Mouse (Mus musculus): ENCODE data around the gene Zfp69. TPM values are rescaled to one million over a fixed set of nuclear protein-coding genes. Genes with fewer than 3 reads are reported as not detected.

Zfp69 gene
- polyA plus RNA-seq, 1 experiment from 2014 or later, result 12.2 TPM

- Histone ChIP-seq H3K36me3 (peaks cover 45% of the 10 kb centered on the region), H3K9ac (replicated peaks) (no peak overlapping the region), H3K4me3 (no peak overlapping the region), H3K9me3 (no peaks in the 10 kb centered on the region), H3K27ac (replicated peaks) (no peak overlapping the region), H3K4me1 (no peaks in the 10 kb centered on the region), H3K27me3 (no peaks in the 10 kb centered on the region), H3K4me2 (replicated peaks) (no peak overlapping the region)
- WGBS, result 93% methylated on average over 9 of the region's 9 CpGs
- ATAC-seq (ENCODE audit: low FRiP score, low read depth), result no peak
Measured at GRCm38 (mm10) chr4:120968486-120968885, 17.0 kb upstream of the Zfp69 start.

GRCm38 (mm10) chr4:120955586-120955985 lies 4.1 kb upstream of the Zfp69 start:
- no peak for ATAC-seq (ENCODE audit: low FRiP score, low read depth)
- no peak overlapping the region for H3K4me3 ChIP-seq
- no peaks in the 10 kb centered on the region for H3K36me3 ChIP-seq
- H3K4me1 ChIP-seq, result peaks cover 11% of the 10 kb centered on the region
- H3K9ac ChIP-seq (replicated peaks), result no peak overlapping the region
- WGBS, result 96% methylated on average over 1 of the region's 1 CpGs
- no peak overlapping the region for H3K4me2 ChIP-seq (replicated peaks)
- no peaks in the 10 kb centered on the region for H3K27me3 ChIP-seq
- no peak overlapping the region for H3K27ac ChIP-seq (replicated peaks)
- no peaks in the 10 kb centered on the region for H3K9me3 ChIP-seq

- no peak overlapping the region for H3K4me2 ChIP-seq (replicated peaks)
- peaks cover 11% of the 10 kb centered on the region for H3K4me1 ChIP-seq
- no peak overlapping the region for H3K9ac ChIP-seq (replicated peaks)
- no peak overlapping the region for H3K4me3 ChIP-seq
- no peaks in the 10 kb centered on the region for H3K27me3 ChIP-seq
- no peaks in the 10 kb centered on the region for H3K9me3 ChIP-seq
- WGBS, result 72% methylated on average over 1 of the region's 1 CpGs
- no peak for ATAC-seq (ENCODE audit: low FRiP score, low read depth)
- no peaks in the 10 kb centered on the region for H3K36me3 ChIP-seq
- no peak overlapping the region for H3K27ac ChIP-seq (replicated peaks)
Measured at GRCm38 (mm10) chr4:120953667-120954066, 2.2 kb upstream of the Zfp69 start.

GRCm38 (mm10) chr4:120953038-120953437 lies 1.5 kb upstream of the Zfp69 start:
- H3K4me3 ChIP-seq, result no peak overlapping the region
- 92% methylated on average over 4 of the region's 4 CpGs for WGBS
- H3K27ac ChIP-seq (replicated peaks), result no peak overlapping the region; the same call in 1 of the 2 replicates
- no peaks in the 10 kb centered on the region for H3K27me3 ChIP-seq
- peaks cover 11% of the 10 kb centered on the region for H3K4me1 ChIP-seq
- no peaks in the 10 kb centered on the region for H3K9me3 ChIP-seq
- H3K36me3 ChIP-seq, result no peaks in the 10 kb centered on the region
- H3K9ac ChIP-seq (replicated peaks), result no peak overlapping the region
- no peak overlapping the region for H3K4me2 ChIP-seq (replicated peaks)
- no peak for ATAC-seq (ENCODE audit: low FRiP score, low read depth)

GRCm38 (mm10) chr4:120952163-120952562 lies 664 bp upstream of the Zfp69 start:
- 56% methylated on average over 6 of the region's 6 CpGs for WGBS
- Histone ChIP-seq H3K27ac (replicated peaks) (peak overlapping the region; percentile 80), H3K4me3 (peak overlapping the region; percentile 81), H3K27me3 (no peaks in the 10 kb centered on the region), H3K9ac (replicated peaks) (peak overlapping the region; percentile 74), H3K9me3 (no peaks in the 10 kb centered on the region), H3K4me1 (peaks cover 11% of the 10 kb centered on the region), H3K4me2 (replicated peaks) (peak overlapping the region; percentile 78), H3K36me3 (0 out of 2 replicates have a peak, but pooled peaks cover 4% of the 10 kb centered on the region)
- no peak for ATAC-seq (ENCODE audit: low FRiP score, low read depth)

GRCm38 (mm10) chr4:120950763-120951427 lies 604 bp downstream of the Zfp69 start:
- no peaks in the 10 kb centered on the region for H3K27me3 ChIP-seq
- peaks cover 11% of the 10 kb centered on the region for H3K4me1 ChIP-seq
- H3K9ac ChIP-seq (replicated peaks), result peak overlapping the region; percentile 74
- no peak for ATAC-seq (ENCODE audit: low FRiP score, low read depth)
- 7% methylated on average over 20 of the region's 20 CpGs for WGBS
- peak overlapping the region; percentile 81 for H3K4me3 ChIP-seq
- H3K9me3 ChIP-seq, result no peaks in the 10 kb centered on the region
- 0 out of 2 replicates have a peak, but pooled peaks cover 5% of the 10 kb centered on the region for H3K36me3 ChIP-seq
- H3K27ac ChIP-seq (replicated peaks), result peak overlapping the region; percentile 80
- peak overlapping the region; percentile 78 for H3K4me2 ChIP-seq (replicated peaks)

GRCm38 (mm10) chr4:120948938-120949337 lies 2.6 kb downstream of the Zfp69 start:
- Histone ChIP-seq H3K9ac (replicated peaks) (no peak overlapping the region), H3K4me2 (replicated peaks) (no peak overlapping the region), H3K9me3 (no peaks in the 10 kb centered on the region), H3K4me3 (no peak overlapping the region), H3K27me3 (no peaks in the 10 kb centered on the region), H3K36me3 (0 out of 2 replicates have a peak, but pooled peaks cover 5% of the 10 kb centered on the region), H3K4me1 (peaks cover 11% of the 10 kb centered on the region), H3K27ac (replicated peaks) (no peak overlapping the region)
- 79% methylated on average over 3 of the region's 3 CpGs for WGBS
- ATAC-seq (ENCODE audit: low FRiP score, low read depth), result no peak

- Histone ChIP-seq H3K36me3 (peaks cover 10% of the 10 kb centered on the region; the same call in 1 of the 2 replicates), H3K27me3 (no peaks in the 10 kb centered on the region), H3K4me3 (no peak overlapping the region), H3K9me3 (no peaks in the 10 kb centered on the region), H3K4me2 (replicated peaks) (no peak overlapping the region), H3K4me1 (no peaks in the 10 kb centered on the region), H3K9ac (replicated peaks) (no peak overlapping the region), H3K27ac (replicated peaks) (no peak overlapping the region)
- ATAC-seq (ENCODE audit: low FRiP score, low read depth), result no peak
- WGBS, result 94% methylated on average over 3 of the region's 3 CpGs
Measured at GRCm38 (mm10) chr4:120935006-120935405, 16.5 kb downstream of the Zfp69 start.

GRCm38 (mm10) chr4:120930736-120931135 lies 20.8 kb downstream of the Zfp69 start:
- Histone ChIP-seq H3K9ac (replicated peaks) (no peak overlapping the region), H3K4me3 (no peak overlapping the region), H3K4me2 (replicated peaks) (no peak overlapping the region), H3K36me3 (peaks cover 10% of the 10 kb centered on the region; the same call in 1 of the 2 replicates), H3K9me3 (no peaks in the 10 kb centered on the region), H3K27me3 (no peaks in the 10 kb centered on the region), H3K27ac (replicated peaks) (no peak overlapping the region), H3K4me1 (no peaks in the 10 kb centered on the region)
- 95% methylated on average over 18 of the region's 18 CpGs for WGBS
- no peak for ATAC-seq (ENCODE audit: low FRiP score, low read depth)

- 0 out of 2 replicates have a peak, but pooled peaks cover 2% of the 10 kb centered on the region for H3K4me1 ChIP-seq
- no peak overlapping the region for H3K27ac ChIP-seq (replicated peaks)
- no peaks in the 10 kb centered on the region for H3K9me3 ChIP-seq
- no peak for ATAC-seq (ENCODE audit: low FRiP score, low read depth)
- H3K9ac ChIP-seq (replicated peaks), result no peak overlapping the region
- H3K4me2 ChIP-seq (replicated peaks), result no peak overlapping the region
- 83% methylated on average over 3 of the region's 3 CpGs for WGBS
- H3K4me3 ChIP-seq, result no peak overlapping the region
- no peaks in the 10 kb centered on the region for H3K27me3 ChIP-seq
- peaks cover 10% of the 10 kb centered on the region; the same call in 1 of the 2 replicates for H3K36me3 ChIP-seq
Measured at GRCm38 (mm10) chr4:120928686-120929085, 22.8 kb downstream of the Zfp69 start.

GRCm38 (mm10) chr4:120925386-120925785 lies 26.1 kb downstream of the Zfp69 start:
- peak; percentile 34; the same call in 1 of the 2 replicates for ATAC-seq (ENCODE audit: low FRiP score, low read depth)
- Histone ChIP-seq H3K9me3 (no peaks in the 10 kb centered on the region), H3K4me3 (peak overlapping the region; percentile 69), H3K27ac (replicated peaks) (peak overlapping the region; percentile 83), H3K36me3 (peaks cover 24% of the 10 kb centered on the region), H3K9ac (replicated peaks) (peak overlapping the region; percentile 81), H3K27me3 (no peaks in the 10 kb centered on the region), H3K4me1 (peaks cover 15% of the 10 kb centered on the region), H3K4me2 (replicated peaks) (peak overlapping the region; percentile 66)
- 23% methylated on average over 3 of the region's 3 CpGs for WGBS

- Histone ChIP-seq H3K4me2 (replicated peaks) (peak within 1 kb of the TSS; percentile 66), H3K4me1 (peaks cover 15% of the 10 kb centered on the region), H3K4me3 (peak within 1 kb of the TSS; percentile 69), H3K27ac (replicated peaks) (peak within 1 kb of the TSS; percentile 83), H3K9ac (replicated peaks) (peak within 1 kb of the TSS; percentile 81), H3K27me3 (no peaks in the 10 kb centered on the region), H3K9me3 (no peaks in the 10 kb centered on the region), H3K36me3 (peaks cover 28% of the 10 kb centered on the region)
- under 1% methylated on average over 33 of the region's 33 CpGs for WGBS
- ATAC-seq (ENCODE audit: low FRiP score, low read depth), result peak; percentile 99
Measured at GRCm38 (mm10) chr4:120924554-120925299, 26.8 kb downstream of the Zfp69 start, which contains the start of gene Exo5. Gene Exo5, minus strand, starts transcription at chr4:120925017.

Data from midbrain, embryonic 12.5 days (tissue).